In the genomic region with DNA sequence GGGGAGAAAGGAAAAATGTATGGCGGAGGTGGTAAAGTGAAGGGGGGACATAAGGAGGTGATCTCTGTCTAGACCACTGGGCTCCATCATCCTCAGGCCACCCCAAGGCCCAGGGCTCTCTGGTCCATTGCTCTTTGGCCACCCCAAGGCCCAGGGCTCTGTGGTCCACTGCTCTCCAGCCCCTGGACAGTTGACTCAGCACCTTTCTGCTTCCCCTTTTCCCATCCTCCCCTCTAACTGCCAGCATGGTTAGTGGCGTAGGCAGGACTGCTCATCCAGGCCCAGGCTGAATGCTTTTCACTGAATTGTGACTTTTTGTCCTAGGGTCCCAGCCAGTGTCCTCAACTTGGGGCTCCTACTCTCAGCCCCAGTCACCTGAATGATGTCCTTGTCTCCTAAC, we compare ENCODE assay signal across 15 mouse cellular contexts. TPM values are rescaled to one million over a fixed set of nuclear protein-coding genes. Genes with fewer than 3 reads are reported as not detected.
DNase-seq lines count a peak whose midpoint lies in the region; ATAC-seq lines count a peak whose summit lies in the region.
"Had no signal": no experiment of that assay in that cellular context is flagged by ENCODE, and none has a peak within 500 bp of the region (broad histone marks: within the 10 kb centered on the region; RNA-seq: fewer than 3 reads in every experiment).

No protein-coding gene starts in this region.

- 80% methylated on average over 2 of the region's 2 CpGs for WGBS in hindbrain, embryonic 13.5 days
- 82% methylated on average over 2 of the region's 2 CpGs for WGBS in hindbrain, embryonic 10.5 days
- WGBS in macrophage (ENCODE audit: missing documents) = 24% methylated on average over 2 of the region's 2 CpGs

- no peaks in the 10 kb centered on the region for H3K27me3 ChIP-seq in hindbrain, embryonic 13.5 days
- H3K27me3 ChIP-seq in hindbrain, embryonic 10.5 days (ENCODE audit: insufficient read depth, poor library complexity, severe bottlenecking) = no peaks in the 10 kb centered on the region

- peaks cover 100% of the 10 kb centered on the region for H3K79me2 ChIP-seq in macrophage (ENCODE audit: inconsistent target)

- H3K36me3 ChIP-seq in hindbrain, embryonic 13.5 days = peaks cover 50% of the 10 kb centered on the region
- H3K36me3 ChIP-seq in hindbrain, embryonic 10.5 days = peaks cover 79% of the 10 kb centered on the region
- peaks cover 30% of the 10 kb centered on the region for H3K36me3 ChIP-seq in macrophage (ENCODE audit: inconsistent target)

- H3K4me2 ChIP-seq in hindbrain, embryonic 13.5 days = no peak overlapping the region

- peak overlapping the region; percentile 23; the same call in 1 of the 2 replicates for H3K27ac ChIP-seq in hindbrain, embryonic 13.5 days
- no peak overlapping the region for H3K27ac ChIP-seq in hindbrain, embryonic 10.5 days
- H3K27ac ChIP-seq in macrophage = peak overlapping the region; percentile 57

- intact Hi-C loops in left cerebral cortex, postnatal 4 days (cut with DNase I) = no loop called here

- H3K9ac ChIP-seq in hindbrain, embryonic 13.5 days = no peak overlapping the region; the same call in 1 of the 2 replicates

- no peaks in the 10 kb centered on the region for H3K9me3 ChIP-seq in hindbrain, embryonic 13.5 days
- no peaks in the 10 kb centered on the region for H3K9me3 ChIP-seq in hindbrain, embryonic 10.5 days

- no peak for DNase-seq in hindbrain, embryonic 10.5 days (ENCODE audit: low spot score)
- DNase-seq in MEL-GATA-1-ER (ENCODE audit: extremely low read depth, low read depth) = peak; percentile 46
- DNase-seq in kidney, adult 9 months = peak; percentile 90
- DNase-seq in cerebellum, postnatal 4 days (ENCODE audit: low spot score in 2 of 2) = no peak
- DNase-seq in left cerebral cortex, postnatal 4 days = no peak
- DNase-seq: thymus, adult 2 months had no signal

- no peak overlapping the region; the same call in 1 of the 2 replicates for H3K4me3 ChIP-seq in hindbrain, embryonic 13.5 days
- H3K4me3 ChIP-seq in hindbrain, embryonic 10.5 days = no peak overlapping the region
- no peak overlapping the region for H3K4me3 ChIP-seq in macrophage (ENCODE audit: inconsistent target)
- H3K4me3 ChIP-seq: erythroblast, embryonic 14.5 days had no signal

- ATAC-seq in hindbrain, embryonic 13.5 days (ENCODE audit: low FRiP score) = no peak
- ATAC-seq: intestine, postnatal 0 days had no signal

- peaks cover 76% of the 10 kb centered on the region for H3K4me1 ChIP-seq in hindbrain, embryonic 13.5 days (replicated peaks)
- peaks cover 72% of the 10 kb centered on the region for H3K4me1 ChIP-seq in hindbrain, embryonic 10.5 days (replicated peaks)

RNA-seq across cellular contexts. Expression of a gene that starts 21.8 kb away (rescaled TPM):
- polyA plus RNA-seq in hindbrain, embryonic 13.5 days (2015; fragmentation: Nextera tagmentation; extraction: Ambion mirVana) = 160 and 165 TPM in 2 replicates
- 111 and 123 TPM in 2 replicates for polyA plus RNA-seq in hindbrain, embryonic 10.5 days (2016; fragmentation: Nextera tagmentation; extraction: Ambion mirVana)
- total RNA-seq in macrophage (2018; cell fraction: chromatin; rRNA removed) = 100 to 1,000 TPM; 401 to 771 (median 585) TPM
- 100 to 1,000 TPM; 114 to 210 (median 154) TPM for total RNA-seq in macrophage (2018; cell fraction: cytosol; rRNA removed)
- total RNA-seq in macrophage (2018; cell fraction: nucleus; rRNA removed) = 100 to 1,000 TPM; 216 to 483 (median 324) TPM
- 83.0 to 111 TPM (median 86.2 TPM) in 3 replicates for polyA plus RNA-seq in macrophage (2018)
- 100 to 1,000 TPM; 129 to 134 TPM for total RNA-seq in left cerebral cortex, postnatal 4 days (2021)

RNA-seq across cellular contexts. Expression of a gene that starts 25.4 kb away (rescaled TPM):
- not detected in 2 replicates for polyA plus RNA-seq in hindbrain, embryonic 13.5 days (2015; fragmentation: Nextera tagmentation; extraction: Ambion mirVana)
- polyA plus RNA-seq in hindbrain, embryonic 10.5 days (2016; fragmentation: Nextera tagmentation; extraction: Ambion mirVana) = not detected in 2 replicates
- not detected for total RNA-seq in macrophage (2018; cell fraction: chromatin; rRNA removed)
- total RNA-seq in macrophage (2018; cell fraction: cytosol; rRNA removed) = not detected
- not detected for total RNA-seq in macrophage (2018; cell fraction: nucleus; rRNA removed)
- not detected in 3 replicates for polyA plus RNA-seq in macrophage (2018)
- not detected for total RNA-seq in left cerebral cortex, postnatal 4 days (2021)
- total RNA-seq: heart, postnatal 10 days; left cerebral cortex, postnatal 10 days; monocyte, adult 5-6 weeks had no signal
- polyA plus RNA-seq: erythroblast, embryonic 14.5 days; intestine, postnatal 0 days; lung, embryonic 16.5 days; spleen, adult 2 months; thymus, adult 2 months had no signal

RNA-seq across cellular contexts. Expression of a gene that starts 51.9 kb away (rescaled TPM):
- 154 and 163 TPM in 2 replicates for polyA plus RNA-seq in hindbrain, embryonic 13.5 days (2015; fragmentation: Nextera tagmentation; extraction: Ambion mirVana)
- 207 and 220 TPM in 2 replicates for polyA plus RNA-seq in hindbrain, embryonic 10.5 days (2016; fragmentation: Nextera tagmentation; extraction: Ambion mirVana)
- 10 to 100 TPM in 24 of 26 experiments, 1 to 10 TPM in 2; 6.9 to 42.1 (median 15.7) TPM for total RNA-seq in macrophage (2018; cell fraction: chromatin; rRNA removed)
- total RNA-seq in macrophage (2018; cell fraction: cytosol; rRNA removed) = 100 to 1,000 TPM in 20 of 26 experiments, 10 to 100 TPM in 6; 79.8 to 136 (median 115) TPM
- 100 to 1,000 TPM in 1 of 26 experiments, 10 to 100 TPM in 25; 23.5 to 102 (median 68.8) TPM for total RNA-seq in macrophage (2018; cell fraction: nucleus; rRNA removed)
- polyA plus RNA-seq in macrophage (2018) = 108 to 122 TPM (median 113 TPM) in 3 replicates
- 100 to 1,000 TPM; 114 to 121 TPM for total RNA-seq in left cerebral cortex, postnatal 4 days (2021)

RNA-seq across cellular contexts. Expression of a gene that starts 58.1 kb away (rescaled TPM):
- 97.7 and 99.4 TPM in 2 replicates for polyA plus RNA-seq in hindbrain, embryonic 13.5 days (2015; fragmentation: Nextera tagmentation; extraction: Ambion mirVana)
- 99.6 and 102 TPM in 2 replicates for polyA plus RNA-seq in hindbrain, embryonic 10.5 days (2016; fragmentation: Nextera tagmentation; extraction: Ambion mirVana)
- 100 to 1,000 TPM; 198 to 376 (median 277) TPM for total RNA-seq in macrophage (2018; cell fraction: chromatin; rRNA removed)
- 10 to 100 TPM; 20.0 to 34.1 (median 23.1) TPM for total RNA-seq in macrophage (2018; cell fraction: cytosol; rRNA removed)
- 100 to 1,000 TPM; 123 to 220 (median 167) TPM for total RNA-seq in macrophage (2018; cell fraction: nucleus; rRNA removed)
- 23.7 to 38.1 TPM (median 25.0 TPM) in 3 replicates for polyA plus RNA-seq in macrophage (2018)
- 10 to 100 TPM; 76.3 to 78.3 TPM for total RNA-seq in left cerebral cortex, postnatal 4 days (2021)

Comparison
In these comparisons a context has a peak if more than half of its experiments do, and no peak if none do; other contexts are left out.
1. DNase-seq: peak in MEL-GATA-1-ER (single experiment) and kidney, adult 9 months (single experiment); none in hindbrain, embryonic 10.5 days (single experiment), cerebellum, postnatal 4 days (0 of 2) and left cerebral cortex, postnatal 4 days (single experiment).